Mouse (Mus musculus): ENCODE results near the gene Tcn2. TPM values are rescaled to one million over a fixed set of nuclear protein-coding genes. Genes with fewer than 3 reads are reported as not detected.
"Not testable (repeated sequence)": the region's sequence is repeated elsewhere in the genome, so short reads cannot be mapped to it uniquely, and the experiment has no call there.

The Tcn2 gene
- polyA plus RNA-seq, 1 experiment from 2014 or later = 38.9 TPM

DNA sequence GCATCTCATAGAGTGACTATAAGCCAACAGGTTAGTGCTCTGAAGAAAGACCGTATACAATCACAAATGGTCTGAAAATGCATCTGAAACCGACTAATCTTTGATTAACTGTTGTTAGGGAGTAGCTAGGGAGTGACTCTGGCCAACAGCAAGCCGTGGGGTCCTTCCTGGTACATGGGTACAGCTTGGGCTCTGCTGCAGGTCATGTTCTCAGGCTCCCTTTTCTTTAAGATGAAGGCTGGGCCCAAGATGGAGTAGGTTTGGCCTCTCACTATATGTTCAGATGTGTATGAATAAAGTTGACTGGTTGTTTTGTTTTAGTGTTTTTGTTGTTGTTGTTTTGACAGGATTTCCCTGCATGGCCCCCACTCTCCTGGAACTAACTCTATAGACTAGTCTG lies 29.8 kb upstream of the Tcn2 start:
- Histone ChIP-seq H3K4me1 (peaks cover 19% of the 10 kb centered on the region), H3K27ac (no peak overlapping the region), H3K9ac (no peak overlapping the region), H3K4me3 (no peak overlapping the region), H3K36me3 (peaks cover 2% of the 10 kb centered on the region; the same call in 1 of the 2 replicates), H3K27me3 (no peaks in the 10 kb centered on the region), H3K9me3 (no peaks in the 10 kb centered on the region), H3K4me2 (no peak overlapping the region)
- WGBS = 61% methylated on average over 3 of the region's 3 CpGs
- no peak for ATAC-seq (ENCODE audit: insufficient number of reproducible peaks, insufficient read depth, low FRiP score, low TSS enrichment, low read depth)

DNA sequence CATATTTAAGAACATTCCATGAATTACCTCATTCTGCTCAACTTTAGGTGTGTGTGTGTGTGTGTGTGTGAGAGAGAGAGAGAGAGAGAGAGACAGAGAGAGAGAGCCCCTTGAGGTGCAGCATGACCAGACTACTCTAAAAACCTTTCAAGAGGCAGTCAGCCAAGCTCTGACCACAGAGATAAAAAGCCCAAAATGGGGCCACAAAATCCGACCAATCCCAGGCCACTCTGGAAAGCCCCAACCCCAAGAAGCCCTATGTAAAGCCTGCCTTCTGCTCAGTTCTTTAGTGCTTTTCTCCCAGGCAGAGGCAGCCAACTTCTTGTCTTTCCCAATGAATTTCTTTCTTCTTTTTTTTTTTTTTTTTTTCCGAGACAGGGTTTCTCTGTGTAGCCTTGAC lies 28.9 kb upstream of the Tcn2 start:
- WGBS = 49% methylated on average over 2 of the region's 2 CpGs
- Histone ChIP-seq H3K36me3 (no peaks in the 10 kb centered on the region), H3K4me2 (no peak overlapping the region), H3K4me3 (no peak overlapping the region), H3K27me3 (no peaks in the 10 kb centered on the region), H3K9me3 (no peaks in the 10 kb centered on the region), H3K9ac (no peak overlapping the region), H3K27ac (no peak overlapping the region), H3K4me1 (peaks cover 15% of the 10 kb centered on the region)
- ATAC-seq (ENCODE audit: insufficient number of reproducible peaks, insufficient read depth, low FRiP score, low TSS enrichment, low read depth) = no peak

DNA sequence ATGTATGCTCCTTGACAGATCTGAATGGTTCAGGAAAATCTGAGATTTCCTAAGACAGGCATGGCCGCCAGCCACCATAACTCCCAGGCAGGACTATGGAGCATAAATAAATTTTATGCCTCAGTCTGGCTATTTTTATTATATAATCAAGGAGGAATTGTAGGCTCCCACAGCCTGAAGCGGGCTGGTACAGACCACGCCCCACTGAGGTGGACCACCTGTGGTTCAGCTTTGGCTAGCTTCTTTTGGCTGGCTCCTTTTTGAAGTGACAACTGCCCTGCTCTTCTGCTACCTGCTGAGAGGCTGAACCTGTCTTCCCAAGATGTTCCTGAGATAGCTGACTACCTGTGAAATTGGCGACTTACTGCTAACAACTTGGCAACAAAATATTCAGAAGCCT lies 23.4 kb upstream of the Tcn2 start:
- H3K4me2 ChIP-seq; H3K9me3 ChIP-seq; ATAC-seq (ENCODE audit: insufficient number of reproducible peaks, insufficient read depth, low FRiP score, low TSS enrichment, low read depth); H3K27me3 ChIP-seq; H3K9ac ChIP-seq; H3K4me3 ChIP-seq; H3K36me3 ChIP-seq; H3K4me1 ChIP-seq; H3K27ac ChIP-seq: not testable (repeated sequence)
- 87% methylated on average over 4 of the region's 4 CpGs for WGBS

DNA sequence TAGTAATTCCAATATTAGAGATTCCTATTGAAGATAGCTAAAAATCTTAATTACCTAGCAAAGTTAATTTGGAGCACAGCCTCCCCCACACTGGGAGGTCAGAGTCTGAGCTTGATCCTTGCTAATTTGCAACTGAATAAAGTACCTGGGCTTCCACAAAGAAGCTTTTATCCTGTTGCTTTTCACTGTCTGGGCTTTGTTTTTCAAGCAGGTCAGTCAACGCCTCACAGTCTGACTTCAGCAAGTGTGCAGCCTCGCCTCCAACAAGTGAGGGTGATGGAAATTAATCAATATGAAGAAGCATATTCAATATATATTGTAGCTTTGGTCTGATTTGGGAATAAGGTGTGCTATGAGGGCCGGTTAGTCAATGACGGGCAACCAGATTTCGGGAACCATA lies 22.9 kb upstream of the Tcn2 start:
- not testable (repeated sequence) for H3K27ac ChIP-seq; H3K4me1 ChIP-seq; ATAC-seq (ENCODE audit: insufficient number of reproducible peaks, insufficient read depth, low FRiP score, low TSS enrichment, low read depth); H3K36me3 ChIP-seq; H3K4me2 ChIP-seq; H3K27me3 ChIP-seq; H3K9ac ChIP-seq; H3K9me3 ChIP-seq; H3K4me3 ChIP-seq
- WGBS = 80% methylated on average over 5 of the region's 5 CpGs

DNA sequence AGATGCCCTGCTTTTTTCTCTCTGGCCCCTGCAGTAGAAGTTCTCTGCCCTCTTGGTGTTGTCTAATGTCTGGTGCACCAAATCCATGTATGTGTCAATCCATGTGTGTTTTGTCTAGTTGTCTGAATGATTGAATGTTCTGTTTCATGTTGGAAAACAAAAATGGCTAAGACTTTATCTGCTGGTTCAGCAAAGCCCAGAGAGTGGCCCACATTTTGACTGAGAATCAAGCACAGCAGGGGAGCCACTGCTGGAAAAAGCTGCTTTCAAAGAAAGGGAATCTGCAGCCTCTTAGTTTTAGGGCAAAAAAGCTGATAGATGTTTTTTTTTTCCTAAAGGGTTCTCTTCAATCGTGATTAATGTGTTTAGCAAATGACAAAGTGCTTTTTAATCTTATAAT lies 14.4 kb upstream of the Tcn2 start:
- 15% methylated on average over 1 of the region's 1 CpGs for WGBS
- peaks cover 19% of the 10 kb centered on the region for H3K27me3 ChIP-seq
- H3K4me3 ChIP-seq = no peak overlapping the region
- H3K27ac ChIP-seq = no peak overlapping the region
- no peak overlapping the region for H3K4me2 ChIP-seq
- no peak for ATAC-seq (ENCODE audit: insufficient number of reproducible peaks, insufficient read depth, low FRiP score, low TSS enrichment, low read depth)
- H3K9me3 ChIP-seq = no peaks in the 10 kb centered on the region
- no peaks in the 10 kb centered on the region for H3K4me1 ChIP-seq
- H3K36me3 ChIP-seq = no peaks in the 10 kb centered on the region
- H3K9ac ChIP-seq = no peak overlapping the region

DNA sequence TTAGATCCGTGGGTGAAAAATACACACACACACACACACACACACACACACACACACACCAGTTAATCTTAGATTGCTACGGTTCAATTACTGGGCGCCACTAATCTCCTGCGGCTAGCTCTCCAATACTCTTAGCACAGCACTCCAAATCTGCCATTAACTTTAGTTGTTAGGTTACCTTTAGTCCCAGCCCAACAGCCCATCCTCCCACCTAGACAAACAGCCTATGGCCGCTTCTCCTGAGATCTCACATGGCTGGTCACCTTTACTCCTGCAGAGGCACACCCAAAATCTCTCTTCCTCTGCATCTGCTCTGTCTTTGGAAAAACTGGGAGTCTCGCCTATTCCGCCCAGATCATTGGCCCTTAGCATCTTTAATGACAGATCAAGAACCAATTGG lies 9.4 kb upstream of the Tcn2 start:
- 85% methylated on average over 7 of the region's 7 CpGs for WGBS
- no peaks in the 10 kb centered on the region for H3K9me3 ChIP-seq
- ATAC-seq (ENCODE audit: insufficient number of reproducible peaks, insufficient read depth, low FRiP score, low TSS enrichment, low read depth) = no peak
- H3K4me3 ChIP-seq = no peak overlapping the region
- no peaks in the 10 kb centered on the region for H3K36me3 ChIP-seq
- H3K27ac ChIP-seq = no peak overlapping the region
- peaks cover 15% of the 10 kb centered on the region for H3K27me3 ChIP-seq
- H3K4me2 ChIP-seq = no peak overlapping the region
- no peaks in the 10 kb centered on the region for H3K4me1 ChIP-seq
- no peak overlapping the region for H3K9ac ChIP-seq

DNA sequence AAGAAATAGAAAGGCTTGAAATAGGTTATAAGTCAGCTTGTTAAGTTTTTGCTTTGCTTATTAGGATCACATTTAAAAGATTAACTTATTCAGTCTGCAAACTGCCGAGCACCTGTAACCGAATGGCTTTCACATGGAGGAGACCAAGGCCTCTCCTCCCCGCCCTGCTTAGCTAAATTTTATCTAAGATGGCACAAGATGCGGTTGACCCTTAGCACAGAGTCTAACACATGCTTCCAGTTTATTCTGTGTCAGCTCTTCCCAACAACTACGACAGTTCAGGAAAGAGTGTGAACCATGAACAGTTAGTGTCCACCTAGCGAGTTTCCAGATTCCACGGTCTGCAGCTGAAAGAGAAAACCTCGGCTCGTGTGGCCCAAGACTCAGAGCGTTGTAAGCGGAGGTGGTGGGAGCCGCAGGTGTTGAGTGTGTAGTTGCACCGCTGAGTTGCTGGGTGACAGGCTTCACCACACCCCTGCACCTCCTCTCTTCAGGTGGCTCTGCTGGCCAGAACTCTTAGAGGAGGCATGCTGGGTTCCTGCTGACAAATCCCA lies 5.4 kb upstream of the Tcn2 start:
- Histone ChIP-seq H3K36me3 (no peaks in the 10 kb centered on the region), H3K9me3 (no peaks in the 10 kb centered on the region), H3K4me1 (no peaks in the 10 kb centered on the region), H3K27me3 (no peaks in the 10 kb centered on the region), H3K4me3 (no peak overlapping the region), H3K9ac (no peak overlapping the region), H3K4me2 (no peak overlapping the region), H3K27ac (no peak overlapping the region)
- 76% methylated on average over 13 of the region's 13 CpGs for WGBS
- no peak for ATAC-seq (ENCODE audit: insufficient number of reproducible peaks, insufficient read depth, low FRiP score, low TSS enrichment, low read depth)

DNA sequence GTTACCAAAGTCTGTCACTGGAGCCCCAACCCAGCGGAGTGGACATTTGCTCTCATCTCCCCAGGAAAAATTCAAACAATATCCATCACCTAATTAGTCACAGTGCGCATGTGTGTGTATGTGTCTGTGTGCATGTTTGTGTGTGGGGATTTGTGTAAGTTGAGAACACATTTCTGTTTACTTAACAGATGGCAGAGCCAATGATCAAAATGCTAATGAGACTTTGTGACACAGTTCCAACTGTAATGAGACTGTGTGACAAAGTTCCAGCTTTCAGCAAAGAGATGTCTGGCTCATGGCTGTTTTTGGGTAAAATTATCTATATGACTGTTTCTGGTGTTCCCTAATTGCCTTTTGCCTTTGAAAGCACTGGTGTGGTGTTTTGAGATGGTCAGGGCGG lies 4.4 kb upstream of the Tcn2 start:
- Histone ChIP-seq H3K36me3 (no peaks in the 10 kb centered on the region), H3K4me3 (no peak overlapping the region), H3K9me3 (no peaks in the 10 kb centered on the region), H3K4me1 (peaks cover 5% of the 10 kb centered on the region), H3K27me3 (no peaks in the 10 kb centered on the region), H3K9ac (no peak overlapping the region), H3K4me2 (no peak overlapping the region), H3K27ac (no peak overlapping the region)
- ATAC-seq (ENCODE audit: insufficient number of reproducible peaks, insufficient read depth, low FRiP score, low TSS enrichment, low read depth) = no peak
- WGBS = 91% methylated on average over 3 of the region's 3 CpGs

DNA sequence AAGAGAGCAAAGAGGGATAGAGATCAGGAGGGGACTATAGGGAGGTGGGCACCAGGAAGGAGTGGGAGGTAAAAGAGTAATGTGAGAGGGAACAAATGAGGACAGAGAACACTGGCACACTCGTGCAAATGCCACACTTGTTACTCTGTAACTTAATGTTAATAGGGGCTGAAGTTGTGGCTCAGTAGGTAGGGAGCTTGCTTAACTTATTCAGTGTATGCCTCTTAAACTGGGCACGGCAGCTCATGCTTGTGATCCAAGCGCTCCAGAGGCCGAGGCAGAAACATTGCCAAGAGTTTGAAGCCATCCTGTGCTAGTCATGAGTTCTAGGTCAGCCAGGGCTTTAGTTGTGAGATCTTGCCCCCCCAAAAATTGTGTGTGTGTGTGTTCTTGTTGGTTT lies 3.2 kb upstream of the Tcn2 start:
- Histone ChIP-seq H3K4me3 (no peak overlapping the region), H3K27ac (no peak overlapping the region), H3K36me3 (no peaks in the 10 kb centered on the region), H3K9ac (no peak overlapping the region), H3K4me1 (peaks cover 13% of the 10 kb centered on the region), H3K27me3 (no peaks in the 10 kb centered on the region), H3K9me3 (no peaks in the 10 kb centered on the region), H3K4me2 (no peak overlapping the region)
- WGBS = 70% methylated on average over 4 of the region's 4 CpGs
- ATAC-seq (ENCODE audit: insufficient number of reproducible peaks, insufficient read depth, low FRiP score, low TSS enrichment, low read depth) = no peak

DNA sequence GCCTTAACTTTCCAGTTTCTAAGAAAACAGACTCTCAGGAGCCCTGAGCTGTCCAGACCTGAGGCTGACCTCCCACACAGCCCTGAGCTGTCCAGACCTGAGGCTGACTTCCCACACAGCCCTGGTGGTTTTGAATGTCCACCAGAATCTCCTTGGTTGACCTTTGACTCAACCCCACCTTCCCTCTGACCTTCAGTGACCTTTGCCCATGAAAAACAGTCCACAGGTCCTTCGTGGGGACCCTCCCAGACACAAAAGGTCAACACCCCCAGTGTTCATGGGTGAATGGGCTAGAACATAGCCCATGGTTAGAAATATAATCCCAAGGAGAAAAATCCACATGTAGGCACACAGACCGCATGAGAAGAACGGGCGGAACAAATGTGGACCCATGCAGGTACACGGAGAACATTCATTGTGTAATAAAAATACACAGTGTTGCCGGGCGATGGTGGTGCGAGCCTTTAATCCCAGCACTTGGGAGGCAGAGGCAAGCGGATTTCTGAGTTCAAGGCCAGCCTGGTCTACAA lies 1.9 kb upstream of the Tcn2 start:
- 86% methylated on average over 9 of the region's 9 CpGs for WGBS
- H3K4me1 ChIP-seq = peaks cover 13% of the 10 kb centered on the region
- no peak overlapping the region for H3K27ac ChIP-seq
- H3K27me3 ChIP-seq = no peaks in the 10 kb centered on the region
- no peak overlapping the region for H3K9ac ChIP-seq
- no peak overlapping the region for H3K4me2 ChIP-seq
- H3K9me3 ChIP-seq = no peaks in the 10 kb centered on the region
- H3K4me3 ChIP-seq = no peak overlapping the region
- H3K36me3 ChIP-seq = no peaks in the 10 kb centered on the region
- ATAC-seq (ENCODE audit: insufficient number of reproducible peaks, insufficient read depth, low FRiP score, low TSS enrichment, low read depth) = no peak

DNA sequence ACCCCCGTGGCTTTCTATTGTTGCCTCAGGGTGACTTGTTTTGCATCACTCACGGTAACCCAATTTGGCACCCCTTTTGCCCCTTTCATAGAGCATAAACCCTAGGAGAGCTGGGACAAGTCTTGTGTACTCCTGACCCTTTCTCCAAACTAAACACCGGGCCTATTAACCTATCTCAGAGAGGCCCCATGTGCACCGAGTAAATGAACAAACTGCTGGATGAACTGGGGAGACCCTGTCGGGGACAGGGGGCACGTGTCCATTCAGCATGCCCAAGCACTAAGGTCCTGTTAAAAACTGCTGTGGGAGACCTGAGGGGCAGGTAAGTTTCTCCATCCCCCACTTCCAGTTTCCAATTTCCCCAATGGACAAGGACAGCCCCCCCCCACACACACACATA lies 1.0 kb downstream of the Tcn2 start:
- peak overlapping the region; percentile 76 for H3K4me2 ChIP-seq
- ATAC-seq (ENCODE audit: insufficient number of reproducible peaks, insufficient read depth, low FRiP score, low TSS enrichment, low read depth) = no peak
- WGBS = 30% methylated on average over 6 of the region's 6 CpGs
- no peaks in the 10 kb centered on the region for H3K9me3 ChIP-seq
- peaks cover 3% of the 10 kb centered on the region; the same call in 1 of the 2 replicates for H3K36me3 ChIP-seq
- peak overlapping the region; percentile 67 for H3K9ac ChIP-seq
- H3K4me1 ChIP-seq = peaks cover 13% of the 10 kb centered on the region
- peak overlapping the region; percentile 53 for H3K4me3 ChIP-seq
- no peaks in the 10 kb centered on the region for H3K27me3 ChIP-seq
- H3K27ac ChIP-seq = no peak overlapping the region

DNA sequence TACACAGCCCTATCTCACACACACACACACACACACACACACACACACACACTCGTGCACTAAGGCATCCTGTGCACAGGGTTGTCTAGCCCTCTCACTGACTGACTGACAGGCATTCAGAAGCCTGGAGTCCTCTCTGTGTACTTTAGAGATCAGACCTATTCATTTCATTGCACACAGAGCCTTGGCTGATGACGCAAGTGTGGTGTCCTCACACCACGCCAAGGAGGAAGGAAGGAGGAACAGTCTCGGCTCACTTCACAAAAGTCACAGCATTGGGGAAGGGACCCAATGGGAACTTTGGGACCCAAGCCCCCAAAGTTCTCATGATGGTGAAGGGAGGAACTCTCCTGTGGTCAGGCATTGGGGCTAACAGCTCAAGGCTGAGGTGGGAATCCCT lies 1.9 kb downstream of the Tcn2 start:
- WGBS = 75% methylated on average over 4 of the region's 4 CpGs
- no peak for ATAC-seq (ENCODE audit: insufficient number of reproducible peaks, insufficient read depth, low FRiP score, low TSS enrichment, low read depth)
- H3K27me3 ChIP-seq = no peaks in the 10 kb centered on the region

More for the DNA sequence above, 1.9 kb downstream of the Tcn2 start:
- Histone ChIP-seq H3K27ac (no peak overlapping the region), H3K4me3 (peak overlapping the region; percentile 1; the same call in 1 of the 2 replicates), H3K9me3 (no peaks in the 10 kb centered on the region), H3K4me2 (no peak overlapping the region), H3K4me1 (peaks cover 13% of the 10 kb centered on the region), H3K36me3 (peaks cover 10% of the 10 kb centered on the region), H3K9ac (no peak overlapping the region)

All from embryonic facial prominence, embryonic 13.5 days (tissue).